Mouse (Mus musculus) monocyte, adult 5-6 weeks (primary cell): ENCODE data around the gene Itsn1. TPM values are rescaled to one million over a fixed set of nuclear protein-coding genes. Genes with fewer than 3 reads are reported as not detected.

Experiments used
- ATAC-seq: fragments of 153-309, 156-312 bp; replicated peaks from 2 replicates; pipeline ENCODE4 v1.8.0; 2017; ENCODE audit warnings: mild to moderate bottlenecking; ENCODE audit not compliant: low TSS enrichment, insufficient number of reproducible peaks, severe bottlenecking, poor library complexity, low FRiP score
- total RNA-seq: library from RNA; stranded (forward); fragments of 200-1000, 200-491, 200-594 nt; gene quantifications from 3 replicates; pipeline ENCODE4 v1.2.3, GENCODE M21; 2017

Gene Itsn1
- total RNA-seq, 1 experiment from 2014 or later: 27.7 TPM

GRCm38 (mm10) chr16:91875567-91876344, 146.7 kb downstream of the Itsn1 start:
- ATAC-seq: no peak

GRCm38 (mm10) chr16:91876457-91876856, 147.4 kb downstream of the Itsn1 start:
- ATAC-seq: no peak

GRCm38 (mm10) chr16:91879101-91879500, 150.0 kb downstream of the Itsn1 start:
- no peak for ATAC-seq

- ATAC-seq: no peak
Observed at GRCm38 (mm10) chr16:91880869-91881767, 152.0 kb downstream of the Itsn1 start.

GRCm38 (mm10) chr16:91882168-91882859, 153.2 kb downstream of the Itsn1 start:
- ATAC-seq: no peak

GRCm38 (mm10) chr16:91883636-91884035, 154.6 kb downstream of the Itsn1 start:
- ATAC-seq: no peak

GRCm38 (mm10) chr16:91884196-91884595, 155.1 kb downstream of the Itsn1 start:
- peak; percentile 62 for ATAC-seq

- ATAC-seq: no peak
Observed at GRCm38 (mm10) chr16:91885389-91886122, 156.5 kb downstream of the Itsn1 start.

GRCm38 (mm10) chr16:91888368-91888767, 159.3 kb downstream of the Itsn1 start:
- no peak for ATAC-seq

- no peak for ATAC-seq
Observed at GRCm38 (mm10) chr16:91889831-91890230, 160.8 kb downstream of the Itsn1 start.

GRCm38 (mm10) chr16:91891218-91891617, 162.1 kb downstream of the Itsn1 start:
- ATAC-seq: no peak

- ATAC-seq: no peak
Observed at GRCm38 (mm10) chr16:91896426-91896830, 167.3 kb downstream of the Itsn1 start.

GRCm38 (mm10) chr16:91898850-91899848, 170.1 kb downstream of the Itsn1 start:
- peak; percentile 47; the same call in 1 of the 2 replicates for ATAC-seq

GRCm38 (mm10) chr16:91900274-91900673, 171.2 kb downstream of the Itsn1 start:
- ATAC-seq: no peak

- no peak for ATAC-seq
Observed at GRCm38 (mm10) chr16:91903801-91904506, 174.9 kb downstream of the Itsn1 start.

GRCm38 (mm10) chr16:91905127-91905860, 176.2 kb downstream of the Itsn1 start:
- ATAC-seq: no peak
